In the genomic region with DNA sequence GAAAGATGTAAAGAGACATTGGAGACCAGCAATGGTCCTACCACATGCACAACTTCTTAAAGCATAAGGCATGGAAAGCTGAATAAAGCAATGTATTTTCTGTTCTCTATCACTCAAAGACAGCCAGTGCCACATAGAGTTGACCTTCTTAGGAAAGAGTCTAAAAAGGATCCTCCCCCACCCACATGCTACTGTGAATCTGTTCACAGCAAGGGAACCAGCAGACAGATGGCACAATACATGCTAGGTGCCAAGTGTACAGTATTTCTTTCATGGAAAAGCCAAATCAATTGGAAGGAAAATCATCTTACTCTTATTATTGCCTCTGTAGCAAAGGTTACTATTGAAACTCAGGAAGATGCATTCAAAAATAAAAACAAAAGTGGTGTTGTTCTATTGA, we compare ENCODE assay signal across 12 mouse cellular contexts.
DNase-seq lines count a peak whose midpoint lies in the region; ATAC-seq lines count a peak whose summit lies in the region.
"Had no signal": no experiment of that assay in that cellular context is flagged by ENCODE, and none has a peak within 500 bp of the region (broad histone marks: within the 10 kb centered on the region; RNA-seq: fewer than 3 reads in every experiment).

No protein-coding gene starts in this region.

- no peak for ATAC-seq in CD4-positive, CD25-positive, alpha-beta regulatory T cell, adult 4 months
- ATAC-seq: midbrain, embryonic 15.5 days had no signal

- DNase-seq in right cerebral cortex, adult 2 months (ENCODE audit: low spot score in 2 of 2), result peak; percentile 41 to 42
- no peak for DNase-seq in right cerebral cortex, postnatal 14 days
- peak; percentile 69 to 83 for DNase-seq in cerebellum, postnatal 14 days
- peak; percentile 17 to 85 for DNase-seq in layer of hippocampus, postnatal 14 days (ENCODE audit: low spot score in 2 of 2)
- DNase-seq in telencephalon, adult 2 months (ENCODE audit: low read depth, low spot score), result peak; percentile 76
- no peak for DNase-seq in thymus, postnatal 4 days
- DNase-seq in ovary, postnatal 36 days (ENCODE audit: low spot score), result no peak
- DNase-seq: adrenal gland, postnatal 25 days; kidney, adult 11 months; thymus, adult 2 months had no signal

Comparison
In these comparisons a context has a peak if more than half of its experiments do, and no peak if none do; other contexts are left out.
1. DNase-seq: peak in right cerebral cortex, adult 2 months (2 of 2), cerebellum, postnatal 14 days (2 of 2), layer of hippocampus, postnatal 14 days (2 of 2) and telencephalon, adult 2 months (single experiment); none in right cerebral cortex, postnatal 14 days (single experiment), thymus, postnatal 4 days (single experiment) and ovary, postnatal 36 days (single experiment).